Mouse (Mus musculus): ENCODE results near the gene Cacna2d2. TPM values are rescaled to one million over a fixed set of nuclear protein-coding genes. Genes with fewer than 3 reads are reported as not detected.

Gene Cacna2d2
- polyA plus RNA-seq, 1 experiment from 2014 or later = 0.35 TPM

DNA sequence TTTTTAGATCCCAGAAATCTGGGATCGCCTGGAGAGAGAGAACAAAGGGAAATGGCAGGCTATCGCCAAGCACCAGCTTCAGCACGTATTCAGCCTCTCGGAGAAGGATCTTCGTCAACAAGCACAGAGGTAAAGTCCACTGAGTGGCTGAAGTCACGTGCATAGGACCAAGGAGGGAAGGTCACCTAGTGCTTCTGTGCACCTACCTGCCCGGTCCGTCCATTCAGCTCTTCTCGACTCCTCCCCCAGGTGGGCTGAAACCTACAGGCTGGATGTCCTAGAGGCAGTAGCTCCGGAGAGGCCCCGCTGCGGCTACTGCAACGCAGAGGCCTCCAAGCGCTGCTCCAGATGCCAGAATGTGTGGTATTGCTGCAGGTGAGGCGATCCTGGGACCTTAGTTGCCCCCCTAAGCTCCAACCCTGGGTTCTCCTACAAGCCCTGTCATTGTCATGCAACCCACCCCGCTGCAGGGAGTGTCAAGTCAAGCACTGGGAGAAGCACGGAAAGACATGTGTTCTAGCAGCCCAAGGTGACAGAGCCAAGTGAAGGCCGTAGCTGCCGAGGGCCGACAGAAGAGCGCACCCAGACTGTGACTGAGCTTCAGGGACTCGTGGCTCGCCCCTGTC, 151.2 kb downstream of the Cacna2d2 start:
- Histone ChIP-seq H3K4me3 (ENCODE audit: low read depth, low read length) (peak overlapping the region; percentile 46; the same call in 1 of the 2 replicates), H3K27ac (ENCODE audit: low read depth) (peak overlapping the region; percentile 54; the same call in 1 of the 2 replicates), H3K9ac (ENCODE audit: low read length) (peak overlapping the region; percentile 65), H3K4me2 (ENCODE audit: low read length) (peak overlapping the region; percentile 98), H3K9me3 (ENCODE audit: control insufficient read depth, low read length) (no peaks in the 10 kb centered on the region), H3K27me3 (replicated peaks; ENCODE audit: control insufficient read depth, insufficient read depth, low read length) (no peaks in the 10 kb centered on the region), H3K36me3 (ENCODE audit: control insufficient read depth, insufficient read depth, low read length) (no peaks in the 10 kb centered on the region), H3K4me1 (replicated peaks; ENCODE audit: control insufficient read depth, insufficient read depth, low read length) (peaks cover 42% of the 10 kb centered on the region)
- 37% methylated on average over 23 of the region's 23 CpGs for WGBS
- DNase-seq (ENCODE audit: low spot score) (no peak), ATAC-seq (replicated peaks; ENCODE audit: low FRiP score, low TSS enrichment, low read depth) (no peak)

DNA sequence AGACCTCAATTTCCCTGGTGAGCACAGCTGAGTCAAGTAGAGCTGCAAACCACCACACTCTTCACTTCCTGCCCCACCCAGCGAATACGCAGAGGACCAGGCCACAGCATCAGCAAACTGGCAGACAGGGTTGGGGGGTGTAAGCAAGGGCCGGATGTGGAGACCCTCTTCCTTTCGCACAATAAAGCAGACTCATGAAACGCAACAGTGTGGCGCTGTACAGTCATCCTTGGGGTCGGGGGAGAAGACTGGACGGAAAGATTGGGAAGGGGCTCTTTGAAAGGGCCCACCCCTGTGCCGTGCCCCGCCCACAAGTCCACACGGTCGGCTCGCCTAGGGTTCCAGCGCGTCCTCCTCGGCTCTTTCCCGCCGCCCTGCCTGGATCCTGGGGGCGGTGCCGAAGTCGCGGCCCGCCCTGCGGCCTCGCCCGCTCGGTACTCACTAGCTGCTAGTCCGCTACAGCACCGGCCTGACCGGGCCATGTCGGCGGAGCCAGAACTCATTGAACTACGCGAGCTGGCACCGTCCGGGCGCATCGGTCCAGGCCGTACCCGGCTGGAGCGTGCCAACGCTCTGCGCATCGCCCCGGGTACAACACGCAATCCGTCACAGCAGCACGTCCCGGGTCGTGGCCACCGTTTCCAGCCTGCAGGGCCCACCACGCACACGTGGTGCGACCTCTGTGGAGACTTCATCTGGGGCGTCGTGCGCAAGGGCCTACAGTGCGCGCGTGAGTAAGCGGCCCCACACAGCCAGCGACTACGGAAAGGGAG, 151.9 kb downstream of the Cacna2d2 start, which contains the start of gene Rassf1:
TSS of gene Rassf1 (plus strand) at position 439 of the 773 bp plus-strand sequence.
- Histone ChIP-seq H3K27ac (ENCODE audit: low read depth) (peak within 1 kb of the TSS; percentile 54), H3K4me1 (replicated peaks; ENCODE audit: control insufficient read depth, insufficient read depth, low read length) (peaks cover 49% of the 10 kb centered on the region), H3K9ac (ENCODE audit: low read length) (peak within 1 kb of the TSS; percentile 65), H3K9me3 (ENCODE audit: control insufficient read depth, low read length) (no peaks in the 10 kb centered on the region), H3K4me2 (ENCODE audit: low read length) (peak within 1 kb of the TSS; percentile 98), H3K4me3 (ENCODE audit: low read depth, low read length) (peak within 1 kb of the TSS; percentile 46), H3K36me3 (ENCODE audit: control insufficient read depth, insufficient read depth, low read length) (no peaks in the 10 kb centered on the region), H3K27me3 (replicated peaks; ENCODE audit: control insufficient read depth, insufficient read depth, low read length) (no peaks in the 10 kb centered on the region)
- DNase-seq (ENCODE audit: low spot score) (peak; percentile 78), ATAC-seq (replicated peaks; ENCODE audit: low FRiP score, low TSS enrichment, low read depth) (peak; percentile 24)
- WGBS = under 1% methylated on average over 63 of the region's 63 CpGs

DNA sequence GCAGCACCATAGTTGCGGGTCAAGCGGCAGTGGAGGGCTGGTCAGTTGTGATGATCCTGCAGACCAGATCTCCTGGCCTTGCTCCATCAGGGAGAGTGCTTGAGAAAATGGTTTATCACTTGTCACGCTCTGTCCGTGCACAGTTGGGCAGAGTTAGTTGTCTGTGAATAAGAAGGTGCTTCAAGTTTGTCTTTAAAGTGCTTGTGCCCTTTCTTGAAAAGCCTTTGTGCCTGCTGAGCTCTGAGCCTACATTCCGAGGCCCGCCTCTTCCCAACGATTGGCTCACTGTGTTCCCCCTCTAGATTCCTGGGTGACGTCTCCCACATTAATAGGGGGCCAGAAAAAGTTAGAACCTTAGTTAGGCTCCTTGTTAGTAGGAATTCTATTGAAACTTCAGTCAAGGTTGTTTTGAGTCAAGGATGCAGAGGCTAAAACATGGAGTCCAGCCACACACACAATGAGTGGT, 152.5 kb downstream of the Cacna2d2 start:
- Histone ChIP-seq H3K27me3 (replicated peaks; ENCODE audit: control insufficient read depth, insufficient read depth, low read length) (no peaks in the 10 kb centered on the region), H3K9me3 (ENCODE audit: control insufficient read depth, low read length) (no peaks in the 10 kb centered on the region), H3K9ac (ENCODE audit: low read length) (peak overlapping the region; percentile 65), H3K4me2 (ENCODE audit: low read length) (peak overlapping the region; percentile 98), H3K27ac (ENCODE audit: low read depth) (peak overlapping the region; percentile 54; the same call in 1 of the 2 replicates), H3K36me3 (ENCODE audit: control insufficient read depth, insufficient read depth, low read length) (peaks cover 4% of the 10 kb centered on the region), H3K4me3 (ENCODE audit: low read depth, low read length) (peak overlapping the region; percentile 46), H3K4me1 (replicated peaks; ENCODE audit: control insufficient read depth, insufficient read depth, low read length) (peaks cover 48% of the 10 kb centered on the region)
- no peak for ATAC-seq (replicated peaks; ENCODE audit: low FRiP score, low TSS enrichment, low read depth)
- 13% methylated on average over 8 of the region's 8 CpGs for WGBS
- DNase-seq (ENCODE audit: low spot score) = no peak

DNA sequence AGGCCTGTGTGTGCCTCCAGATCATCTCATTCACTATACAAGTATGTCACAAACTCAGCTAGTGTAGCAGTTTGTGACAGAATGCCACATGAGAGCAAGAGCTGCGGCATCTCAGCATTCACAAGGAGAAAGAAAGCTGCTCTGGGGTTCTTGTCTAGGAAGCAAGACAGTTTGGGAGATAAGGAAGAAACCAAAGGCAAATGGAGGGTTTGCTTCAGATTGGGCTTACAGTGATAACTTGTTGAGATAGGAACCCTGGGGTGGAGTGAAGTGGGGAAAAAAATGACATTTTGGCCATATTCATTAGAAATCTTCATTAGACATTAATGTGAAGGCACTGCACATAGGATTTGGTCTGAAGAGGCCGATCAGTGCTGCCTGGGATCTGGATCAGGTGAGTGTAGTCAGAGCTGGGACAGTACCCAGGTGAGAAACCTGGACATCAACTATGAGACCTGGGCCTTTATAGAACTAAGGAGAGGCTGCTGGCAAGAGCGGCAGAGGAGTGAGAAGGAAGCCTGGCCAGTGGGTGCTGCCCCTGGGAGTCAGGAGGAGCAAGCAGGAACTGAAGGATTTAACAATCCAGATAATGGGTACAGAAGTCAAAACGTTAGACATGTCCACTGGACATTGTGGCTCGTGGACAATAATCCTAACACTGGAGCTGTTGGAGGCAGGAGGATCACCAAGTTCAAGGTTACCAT, 153.4 kb downstream of the Cacna2d2 start:
- H3K4me2 ChIP-seq (ENCODE audit: low read length) = peak overlapping the region; percentile 98
- peak overlapping the region; percentile 57 for H3K4me3 ChIP-seq (ENCODE audit: low read depth, low read length)
- DNase-seq (ENCODE audit: low spot score) (no peak), ATAC-seq (replicated peaks; ENCODE audit: low FRiP score, low TSS enrichment, low read depth) (no peak)
- peaks cover 42% of the 10 kb centered on the region for H3K4me1 ChIP-seq (replicated peaks; ENCODE audit: control insufficient read depth, insufficient read depth, low read length)
- peak overlapping the region; percentile 59; the same call in 1 of the 2 replicates for H3K9ac ChIP-seq (ENCODE audit: low read length)
- H3K27me3 ChIP-seq (replicated peaks; ENCODE audit: control insufficient read depth, insufficient read depth, low read length) = no peaks in the 10 kb centered on the region
- WGBS = 78% methylated on average over 5 of the region's 5 CpGs
- no peaks in the 10 kb centered on the region for H3K9me3 ChIP-seq (ENCODE audit: control insufficient read depth, low read length)
- H3K36me3 ChIP-seq (ENCODE audit: control insufficient read depth, insufficient read depth, low read length) = peaks cover 13% of the 10 kb centered on the region
- no peak overlapping the region for H3K27ac ChIP-seq (ENCODE audit: low read depth)

DNA sequence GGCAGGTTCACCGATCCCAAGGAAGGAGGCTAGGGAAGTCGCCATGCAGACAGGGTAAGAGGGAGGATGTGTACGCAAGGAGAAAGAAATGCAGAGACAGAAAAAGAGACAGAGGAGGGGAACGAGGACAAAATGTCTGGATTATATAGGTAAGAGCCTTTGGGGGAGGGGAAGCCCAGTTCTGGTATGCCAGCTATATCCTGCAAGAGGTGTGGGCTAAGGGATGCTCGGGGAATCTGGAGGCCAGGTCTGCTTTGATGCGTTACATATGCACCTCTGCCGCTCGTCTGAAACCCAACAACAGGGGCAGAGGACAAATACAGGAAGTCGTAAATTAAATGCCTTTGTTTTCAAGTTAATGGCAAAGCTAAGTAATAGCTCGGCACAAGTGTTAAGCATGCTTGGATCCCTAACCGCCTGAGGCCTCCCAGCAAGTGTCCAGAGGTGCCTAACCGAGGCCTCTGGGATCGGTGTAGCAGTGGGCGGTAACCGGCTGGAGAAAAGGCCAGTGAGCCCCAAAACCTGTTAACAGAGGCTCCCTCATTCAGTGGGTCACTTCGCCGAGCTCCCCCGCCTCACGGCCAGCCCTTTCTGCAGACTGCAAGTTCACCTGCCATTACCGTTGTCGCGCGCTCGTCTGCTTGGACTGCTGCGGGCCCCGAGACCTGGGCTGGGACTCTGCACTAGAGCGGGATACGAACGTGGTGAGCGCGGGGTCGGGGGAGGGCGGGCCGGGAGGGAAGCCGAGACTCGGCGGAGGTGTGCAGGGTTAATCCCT, 154.3 kb downstream of the Cacna2d2 start:
- 4% methylated on average over 37 of the region's 37 CpGs for WGBS
- H3K27me3 ChIP-seq (replicated peaks; ENCODE audit: control insufficient read depth, insufficient read depth, low read length) = no peaks in the 10 kb centered on the region
- DNase-seq (ENCODE audit: low spot score) = no peak
- H3K9ac ChIP-seq (ENCODE audit: low read length) = peak overlapping the region; percentile 59
- peaks cover 42% of the 10 kb centered on the region for H3K4me1 ChIP-seq (replicated peaks; ENCODE audit: control insufficient read depth, insufficient read depth, low read length)
- H3K9me3 ChIP-seq (ENCODE audit: control insufficient read depth, low read length) = no peaks in the 10 kb centered on the region
- ATAC-seq (replicated peaks; ENCODE audit: low FRiP score, low TSS enrichment, low read depth) = peak; percentile 64
- H3K4me2 ChIP-seq (ENCODE audit: low read length) = peak overlapping the region; percentile 98
- peaks cover 22% of the 10 kb centered on the region for H3K36me3 ChIP-seq (ENCODE audit: control insufficient read depth, insufficient read depth, low read length)
- peak overlapping the region; percentile 57 for H3K4me3 ChIP-seq (ENCODE audit: low read depth, low read length)
- H3K27ac ChIP-seq (ENCODE audit: low read depth) = peak overlapping the region; percentile 95

DNA sequence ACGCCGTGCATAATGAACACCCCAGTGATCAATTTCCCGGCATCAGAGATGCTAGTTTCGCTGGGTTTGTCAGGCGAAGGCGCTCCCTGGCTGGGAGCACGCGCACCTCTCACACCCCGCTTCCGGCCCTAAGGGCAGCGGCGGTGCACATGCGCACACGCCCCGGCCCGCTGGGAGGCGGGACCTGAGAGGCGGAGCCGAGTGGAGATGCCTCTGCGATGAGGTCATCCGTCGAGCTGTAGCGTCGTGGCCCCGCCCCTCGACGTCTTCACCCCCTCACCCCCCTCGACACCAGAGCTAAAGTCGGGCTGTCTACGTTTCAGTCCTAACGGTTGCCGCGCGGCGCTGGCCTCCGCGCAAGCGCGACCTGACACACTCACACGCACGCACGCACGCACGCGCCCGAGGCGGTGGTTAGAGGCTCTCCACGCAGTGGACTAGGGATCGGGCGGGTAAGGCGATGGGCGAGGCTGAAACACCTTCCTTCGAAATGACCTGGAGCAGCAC, 155.0 kb downstream of the Cacna2d2 start:
- Histone ChIP-seq H3K27me3 (replicated peaks; ENCODE audit: control insufficient read depth, insufficient read depth, low read length) (no peaks in the 10 kb centered on the region), H3K4me1 (replicated peaks; ENCODE audit: control insufficient read depth, insufficient read depth, low read length) (peaks cover 42% of the 10 kb centered on the region), H3K4me2 (ENCODE audit: low read length) (peak overlapping the region; percentile 98), H3K9ac (ENCODE audit: low read length) (peak overlapping the region; percentile 66), H3K9me3 (ENCODE audit: control insufficient read depth, low read length) (no peaks in the 10 kb centered on the region), H3K4me3 (ENCODE audit: low read depth, low read length) (peak overlapping the region; percentile 57), H3K27ac (ENCODE audit: low read depth) (peak overlapping the region; percentile 95), H3K36me3 (ENCODE audit: control insufficient read depth, insufficient read depth, low read length) (peaks cover 28% of the 10 kb centered on the region)
- ATAC-seq (replicated peaks; ENCODE audit: low FRiP score, low TSS enrichment, low read depth) (peak; percentile 89), DNase-seq (ENCODE audit: low spot score) (peak; percentile 93)
- WGBS = under 1% methylated on average over 53 of the region's 53 CpGs

DNA sequence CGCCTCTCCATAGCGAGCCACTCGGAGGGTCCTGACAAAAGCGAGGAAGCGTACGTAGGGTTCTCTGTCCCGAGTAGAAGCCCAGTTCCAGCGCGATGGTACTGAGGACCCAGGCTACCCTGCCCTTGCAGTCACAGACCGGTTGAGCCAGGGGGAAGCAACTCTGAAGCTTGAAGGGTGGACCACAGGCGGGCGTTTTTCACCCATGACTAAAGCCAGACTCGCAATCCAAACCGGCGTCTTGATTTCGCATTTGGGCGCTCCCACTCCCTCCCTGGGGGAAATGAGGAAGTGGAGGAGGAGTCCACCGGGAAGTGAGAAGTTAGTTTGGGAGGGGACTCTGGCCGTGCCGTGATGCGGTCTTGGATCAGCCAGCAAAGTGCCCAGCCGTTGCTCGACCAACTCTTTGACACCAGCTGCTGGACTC, 155.6 kb downstream of the Cacna2d2 start:
- H3K4me3 ChIP-seq (ENCODE audit: low read depth, low read length) = peak overlapping the region; percentile 57
- no peaks in the 10 kb centered on the region for H3K27me3 ChIP-seq (replicated peaks; ENCODE audit: control insufficient read depth, insufficient read depth, low read length)
- peak overlapping the region; percentile 66 for H3K9ac ChIP-seq (ENCODE audit: low read length)
- peaks cover 42% of the 10 kb centered on the region for H3K4me1 ChIP-seq (replicated peaks; ENCODE audit: control insufficient read depth, insufficient read depth, low read length)
- DNase-seq (ENCODE audit: low spot score) = peak; percentile 83
- no peaks in the 10 kb centered on the region for H3K9me3 ChIP-seq (ENCODE audit: control insufficient read depth, low read length)
- peaks cover 35% of the 10 kb centered on the region for H3K36me3 ChIP-seq (ENCODE audit: control insufficient read depth, insufficient read depth, low read length)
- H3K4me2 ChIP-seq (ENCODE audit: low read length) = peak overlapping the region; percentile 83
- H3K27ac ChIP-seq (ENCODE audit: low read depth) = peak overlapping the region; percentile 95
- 0% methylated on average over 22 of the region's 23 CpGs for WGBS
- ATAC-seq (replicated peaks; ENCODE audit: low FRiP score, low TSS enrichment, low read depth) = peak; percentile 26; the same call in 1 of the 2 replicates
